Mouse (Mus musculus): Measurements from ENCODE around the gene Cdca5. TPM values are rescaled to one million over a fixed set of nuclear protein-coding genes. Genes with fewer than 3 reads are reported as not detected.

The Cdca5 gene
- total RNA-seq, 1 experiment from 2014 or later: 0.95 TPM

Other genes starting within 250 kb of the Cdca5 start
- 161 TPM for gene Frmd8, start 209.7 kb upstream of the Cdca5 start, total RNA-seq (2023)
- gene Slc25a45, start 207.2 kb upstream of the Cdca5 start, total RNA-seq (2023): 29.7 TPM
- 2.4 TPM for gene Tigd3, start 190.8 kb upstream of the Cdca5 start, total RNA-seq (2023)
- 153 TPM for gene Dpf2, start 172.0 kb upstream of the Cdca5 start, total RNA-seq (2023)
- 0.38 TPM for gene Cdc42ep2, start 160.2 kb upstream of the Cdca5 start, total RNA-seq (2023)
- 60.3 TPM for gene Pola2, start 120.8 kb upstream of the Cdca5 start, total RNA-seq (2023)
- not detected for gene Slc22a20, start 98.8 kb upstream of the Cdca5 start, total RNA-seq (2023)
- gene Capn1, start 69.1 kb upstream of the Cdca5 start, total RNA-seq (2023): 129 TPM
- gene Syvn1, start 38.4 kb upstream of the Cdca5 start, total RNA-seq (2023): 56.5 TPM
- 21.1 TPM for gene Mrpl49, start 27.2 kb upstream of the Cdca5 start, total RNA-seq (2023)
- 3,183 TPM for gene Fau, start 27.1 kb upstream of the Cdca5 start, total RNA-seq (2023)
- gene Znhit2, start 23.8 kb upstream of the Cdca5 start, total RNA-seq (2023): 15.9 TPM
- gene Tm7sf2, start 16.6 kb upstream of the Cdca5 start, total RNA-seq (2023): 18.6 TPM
- gene Vps51, start 7.8 kb upstream of the Cdca5 start, total RNA-seq (2023): 112 TPM
- gene Tmem262, start 5.0 kb upstream of the Cdca5 start, total RNA-seq (2023): not detected
- 1.7 TPM for gene Gm28374, start 2.7 kb upstream of the Cdca5 start, total RNA-seq (2023)
- 62.2 TPM for gene Zfpl1, start within 50 bp of the Cdca5 start, total RNA-seq (2023)
- gene AC131692.1, start 9.4 kb downstream of the Cdca5 start, total RNA-seq (2023): not detected
- not detected for gene Naaladl1, start 20.8 kb downstream of the Cdca5 start, total RNA-seq (2023)
- gene Sac3d1, start 33.7 kb downstream of the Cdca5 start, total RNA-seq (2023): 13.2 TPM
- gene Snx15, start 43.3 kb downstream of the Cdca5 start, total RNA-seq (2023): 33.3 TPM
- gene Batf2, start 56.0 kb downstream of the Cdca5 start, total RNA-seq (2023): not detected
- gene Arl2, start 56.6 kb downstream of the Cdca5 start, total RNA-seq (2023): 26.4 TPM
- gene Majin, start 99.4 kb downstream of the Cdca5 start, total RNA-seq (2023): not detected
- not detected for gene Gpha2, start 141.4 kb downstream of the Cdca5 start, total RNA-seq (2023)
- 26.0 TPM for gene Ppp2r5b, start 150.9 kb downstream of the Cdca5 start, total RNA-seq (2023)
- 188 TPM for gene Atg2a, start 156.7 kb downstream of the Cdca5 start, total RNA-seq (2023)
- gene Ehd1, start 191.7 kb downstream of the Cdca5 start, total RNA-seq (2023): 24.4 TPM
- gene Cdc42bpg, start 221.5 kb downstream of the Cdca5 start, total RNA-seq (2023): 8.2 TPM
- gene Men1, start 250.0 kb downstream of the Cdca5 start, total RNA-seq (2023): 38.0 TPM